Mouse (Mus musculus): Measurements from ENCODE around the gene Trmt1.

Trmt1 gene

DNA sequence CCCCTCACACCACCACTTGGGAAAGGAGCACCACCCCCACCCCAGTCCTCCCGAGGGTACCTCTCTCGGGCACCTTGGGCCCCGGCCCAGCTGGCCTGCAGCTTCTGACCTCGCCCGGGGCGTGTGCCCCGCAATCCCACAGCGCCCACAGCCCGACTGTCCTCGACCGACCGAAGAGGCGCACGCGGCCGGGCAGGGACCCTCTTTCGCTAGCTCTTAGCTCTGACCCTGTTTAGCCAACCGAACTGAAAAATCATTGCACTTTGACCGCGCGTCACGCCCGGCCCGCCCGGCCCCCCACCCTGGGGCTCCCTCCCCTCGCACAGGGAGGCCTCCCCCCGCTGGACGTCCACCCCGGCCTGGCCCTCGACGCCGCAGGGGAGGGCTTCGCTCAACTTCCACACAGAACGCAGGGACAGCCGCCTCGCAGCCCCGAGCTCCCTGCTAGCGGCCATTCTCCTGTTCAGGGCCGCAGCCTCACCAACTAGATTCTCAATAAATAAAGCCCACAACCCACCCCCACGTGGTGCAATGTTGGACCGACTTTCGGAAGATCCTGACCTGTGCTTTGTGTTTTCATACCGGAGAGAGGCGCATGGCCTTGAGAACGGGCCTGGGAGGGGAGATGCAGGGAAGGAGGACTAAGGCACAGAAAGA is 20.6 kb downstream of the Trmt1 start:
- in situ Hi-C loops (cut with MboI; ENCODE audit: unreplicated experiment in 2 of 2), result loop anchor here in 1 of 2 experiments (10.0 kb wide), 1 partner anchor 502 kb away; no protein-coding TSS in a partner anchor

GRCm38 (mm10) chr8:84707267-84707883 is 21.3 kb downstream of the Trmt1 start:
- in situ Hi-C loops (cut with MboI; ENCODE audit: unreplicated experiment in 2 of 2), result loop anchor here in 1 of 2 experiments (10.0 kb wide), 1 partner anchor 503 kb away; no protein-coding TSS in a partner anchor

DNA sequence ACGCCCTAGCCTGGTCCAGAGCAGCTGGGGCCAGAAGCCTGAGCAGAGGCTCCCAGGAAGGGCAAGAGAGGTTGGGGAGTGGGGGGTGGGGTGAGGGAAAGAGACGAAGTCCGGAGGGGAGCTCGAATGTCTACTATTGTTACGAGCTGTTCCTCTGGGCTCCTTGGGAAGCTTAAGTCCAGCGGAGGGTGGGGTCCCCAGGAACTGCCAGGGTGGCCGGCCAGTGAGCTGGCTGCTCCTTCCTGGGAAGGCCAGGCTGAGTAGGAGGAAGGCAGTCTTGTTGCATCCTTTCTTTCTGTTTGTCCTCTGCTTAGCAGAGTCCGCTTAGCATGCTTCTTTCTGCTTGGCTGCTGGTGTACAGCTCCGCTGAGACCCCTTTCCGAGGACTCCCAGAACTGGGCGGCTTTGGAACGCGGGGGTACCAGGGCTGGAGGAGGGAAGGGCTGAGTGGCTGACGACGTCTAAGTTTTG is 22.0 kb downstream of the Trmt1 start:
- in situ Hi-C loops (cut with MboI; ENCODE audit: unreplicated experiment in 2 of 2), result loop anchor here in 1 of 2 experiments (10.0 kb wide), 1 partner anchor 503 kb away; no protein-coding TSS in a partner anchor

DNA sequence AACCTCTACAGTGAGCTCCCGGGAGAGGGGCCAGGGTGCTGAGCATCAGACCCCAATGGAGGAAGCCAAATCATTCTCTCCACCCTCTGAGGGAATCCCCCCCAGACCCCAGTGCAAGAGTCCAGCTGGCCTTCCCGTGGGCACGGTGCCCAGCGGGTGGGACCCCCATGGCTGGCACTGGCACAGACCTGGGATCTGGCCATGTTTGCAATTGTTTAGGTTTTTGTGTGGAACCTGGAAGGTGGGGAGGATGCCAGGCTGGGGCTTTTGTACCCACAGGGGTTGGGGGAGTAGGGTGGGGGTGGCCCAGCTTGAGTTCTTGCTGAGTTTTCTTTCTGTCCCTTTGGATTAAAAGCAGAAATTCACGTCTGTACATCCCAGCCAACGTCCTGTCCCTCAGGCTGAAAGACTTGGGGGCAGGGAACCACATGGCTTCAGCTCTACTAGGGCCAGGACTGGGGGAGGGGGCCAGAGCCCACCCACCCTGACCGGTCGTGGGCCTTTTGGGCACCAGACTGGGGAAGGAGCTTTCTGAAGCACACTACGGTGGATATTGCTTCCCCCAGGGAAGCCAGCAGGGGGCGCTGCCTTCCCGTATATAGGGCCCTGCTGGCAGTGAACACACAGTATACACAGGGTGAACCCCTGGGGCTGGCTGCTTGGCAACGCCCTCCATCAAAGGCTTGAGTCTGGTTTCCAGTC is 22.8 kb downstream of the Trmt1 start:
- in situ Hi-C loops (cut with MboI; ENCODE audit: unreplicated experiment in 2 of 2), result loop anchor here in 1 of 2 experiments (10.0 kb wide), 1 partner anchor 504 kb away; no protein-coding TSS in a partner anchor

DNA sequence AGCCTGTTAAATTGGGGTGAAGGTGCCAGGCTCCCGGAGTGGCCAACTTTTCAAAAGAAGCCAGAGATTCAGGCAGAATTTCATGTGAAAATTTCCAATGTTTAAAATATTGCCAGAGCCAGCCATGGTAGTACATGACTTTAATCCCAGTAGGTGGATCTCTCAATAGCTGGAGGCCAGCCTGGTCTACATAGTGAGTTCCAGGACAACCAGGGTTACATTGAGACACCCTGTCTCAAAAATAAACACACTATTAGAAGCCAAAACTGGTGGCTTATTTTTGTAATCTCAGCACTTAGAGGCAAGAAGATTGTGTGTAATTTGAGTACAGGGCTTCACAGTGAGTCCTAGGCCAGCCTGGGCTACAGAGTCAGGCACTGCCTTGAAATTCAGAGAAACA is 23.8 kb downstream of the Trmt1 start:
- in situ Hi-C loops (cut with MboI; ENCODE audit: unreplicated experiment in 2 of 2), result loop anchor here in 1 of 2 experiments (5.0 to 10.0 kb wide), 4 partner anchors 102 to 505 kb away; partner anchors contain the start of genes Dnase2a and Klf1

- in situ Hi-C loops (cut with MboI; ENCODE audit: unreplicated experiment in 2 of 2), result loop anchor here in 1 of 2 experiments (5.0 to 10.0 kb wide), 3 partner anchors 101 to 193 kb away; partner anchors contain the start of genes Dnase2a and Klf1
Observed at GRCm38 (mm10) chr8:84711312-84711711, 25.2 kb downstream of the Trmt1 start.

DNA sequence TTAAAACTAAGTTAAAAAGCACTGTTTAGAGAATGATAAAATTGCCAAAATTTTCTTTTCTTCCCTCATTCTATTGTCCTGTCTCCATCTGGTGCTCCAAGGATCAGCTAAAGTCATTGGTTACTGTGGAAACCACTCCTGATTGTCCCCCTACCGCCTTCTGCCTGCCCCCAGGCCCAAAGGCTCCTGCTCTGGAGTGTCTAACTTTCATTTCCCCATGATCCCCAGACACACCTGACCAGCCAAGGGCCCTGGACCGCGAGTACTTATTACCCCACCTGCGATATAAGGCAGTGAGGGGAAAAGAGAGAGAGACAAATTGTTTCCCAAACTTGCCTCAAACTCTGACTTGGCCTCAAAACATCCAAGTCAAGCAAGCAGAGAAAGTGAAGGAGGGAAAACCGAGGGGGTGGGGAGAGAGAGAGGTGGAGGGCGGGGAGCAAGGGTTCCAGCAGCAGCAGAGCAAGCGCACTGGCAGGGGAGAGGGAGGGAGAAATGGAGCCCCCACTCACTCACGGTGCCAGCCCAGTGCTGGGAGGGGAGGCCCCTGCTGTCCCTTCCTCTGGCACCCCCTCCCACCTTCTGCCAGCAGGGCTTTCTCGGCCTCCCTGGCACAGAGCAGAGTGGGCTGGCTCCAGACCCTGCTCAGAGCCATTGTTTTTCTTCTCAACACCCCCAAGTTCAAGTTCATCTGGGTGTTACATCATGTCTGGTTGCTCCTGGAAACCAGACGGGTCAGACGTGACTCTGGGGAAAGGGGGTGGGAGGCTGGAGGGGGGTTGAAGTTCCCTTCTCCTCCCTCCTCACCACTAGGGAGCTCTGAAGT is 26.0 kb downstream of the Trmt1 start:
- in situ Hi-C loops (cut with MboI; ENCODE audit: unreplicated experiment in 2 of 2), result loop anchor here in 1 of 2 experiments (5.0 to 10.0 kb wide), 3 partner anchors 100 to 193 kb away; partner anchors contain the start of genes Dnase2a and Klf1

- in situ Hi-C loops (cut with MboI; ENCODE audit: unreplicated experiment in 2 of 2), result loop anchor here in 1 of 2 experiments (5.0 to 10.0 kb wide), 3 partner anchors 100 to 192 kb away; partner anchors contain the start of genes Dnase2a and Klf1
Observed at GRCm38 (mm10) chr8:84712759-84713120, 26.6 kb downstream of the Trmt1 start.

- in situ Hi-C loops (cut with MboI; ENCODE audit: unreplicated experiment in 2 of 2), result loop anchor here in 1 of 2 experiments (5.0 to 10.0 kb wide), 3 partner anchors 99 to 191 kb away; partner anchors contain the start of genes Dnase2a and Klf1
Observed at GRCm38 (mm10) chr8:84713381-84713780, 27.3 kb downstream of the Trmt1 start.

- in situ Hi-C loops (cut with MboI; ENCODE audit: unreplicated experiment in 2 of 2), result loop anchor here in 1 of 2 experiments (5.0 to 10.0 kb wide), 3 partner anchors 98 to 191 kb away; partner anchors contain the start of genes Dnase2a and Klf1
Observed at GRCm38 (mm10) chr8:84714161-84714560, 28.1 kb downstream of the Trmt1 start.

GRCm38 (mm10) chr8:84715893-84716468 is 29.9 kb downstream of the Trmt1 start:
- in situ Hi-C loops (cut with MboI; ENCODE audit: unreplicated experiment in 2 of 2), result loop anchor here (5.0 to 10.0 kb wide), 4 partner anchors 81 to 189 kb away; partner anchors contain the start of genes Dnase2a (in 1 of the 2) and Klf1 (in 1 of the 2)

DNA sequence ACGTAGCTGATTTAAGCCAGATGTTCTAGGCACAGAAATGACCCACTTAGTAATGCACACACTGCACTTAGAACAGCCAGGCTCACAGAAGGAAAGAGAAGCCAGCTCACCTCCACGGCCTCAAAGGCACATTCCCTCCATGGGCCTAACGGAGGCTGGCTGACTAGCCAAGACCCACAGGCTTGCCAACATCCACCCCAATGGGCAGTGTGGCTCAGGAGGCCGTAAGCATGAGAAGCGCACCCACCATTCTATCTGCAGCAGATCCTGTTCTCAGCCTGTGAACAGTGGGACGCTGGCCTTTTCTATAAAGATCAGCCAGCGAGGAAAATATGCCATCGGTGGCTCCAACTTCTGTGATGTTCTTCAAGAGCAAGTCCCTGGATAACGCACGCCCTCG is 30.7 kb downstream of the Trmt1 start:
- in situ Hi-C loops (cut with MboI; ENCODE audit: unreplicated experiment in 2 of 2), result loop anchor here (5.0 to 10.0 kb wide), 4 partner anchors 81 to 188 kb away; partner anchors contain the start of genes Dnase2a (in 1 of the 2) and Klf1 (in 1 of the 2)

GRCm38 (mm10) chr8:84718476-84718875 is 32.4 kb downstream of the Trmt1 start:
- in situ Hi-C loops (cut with MboI; ENCODE audit: unreplicated experiment in 2 of 2), result loop anchor here (5.0 to 10.0 kb wide), 4 partner anchors 79 to 186 kb away; partner anchors contain the start of genes Dnase2a (in 1 of the 2) and Klf1 (in 1 of the 2)

DNA sequence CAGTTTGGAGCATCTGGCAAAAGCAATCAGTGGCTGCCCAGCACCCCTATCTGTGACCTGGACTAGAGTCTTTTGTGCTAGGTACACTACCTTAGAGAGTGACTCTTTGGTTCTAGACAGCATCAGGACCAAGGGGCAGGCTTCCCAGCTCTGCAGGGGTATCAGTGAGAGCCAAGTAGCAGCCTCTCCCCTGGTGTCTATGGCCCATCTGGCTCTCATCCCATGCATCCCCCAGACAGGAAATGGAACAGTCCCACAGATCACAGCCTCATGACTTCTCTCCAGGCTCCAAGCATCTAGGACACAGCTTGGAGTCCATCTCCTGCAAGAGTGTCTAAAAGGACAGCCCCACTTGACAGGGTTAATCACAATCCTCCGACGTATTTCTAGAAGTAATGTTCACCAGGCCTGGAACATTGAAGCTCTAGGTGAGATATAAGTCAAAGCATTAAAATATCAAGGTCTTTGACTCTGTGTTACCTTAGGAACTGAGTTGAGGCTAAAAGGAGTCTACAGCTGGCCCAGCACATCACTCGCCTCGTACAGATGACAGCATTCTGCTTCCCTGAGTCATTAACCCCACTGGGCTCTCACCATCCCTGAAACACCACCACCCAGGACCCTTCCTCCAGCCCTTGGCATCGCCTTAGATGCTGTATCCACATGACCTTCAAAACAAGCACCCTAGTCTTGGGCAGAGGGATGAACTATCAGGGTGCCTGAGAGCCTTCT is 33.0 kb downstream of the Trmt1 start:
- in situ Hi-C loops (cut with MboI; ENCODE audit: unreplicated experiment in 2 of 2), result loop anchor here (5.0 to 10.0 kb wide), 4 partner anchors 78 to 186 kb away; partner anchors contain the start of genes Dnase2a (in 1 of the 2) and Klf1 (in 1 of the 2)

DNA sequence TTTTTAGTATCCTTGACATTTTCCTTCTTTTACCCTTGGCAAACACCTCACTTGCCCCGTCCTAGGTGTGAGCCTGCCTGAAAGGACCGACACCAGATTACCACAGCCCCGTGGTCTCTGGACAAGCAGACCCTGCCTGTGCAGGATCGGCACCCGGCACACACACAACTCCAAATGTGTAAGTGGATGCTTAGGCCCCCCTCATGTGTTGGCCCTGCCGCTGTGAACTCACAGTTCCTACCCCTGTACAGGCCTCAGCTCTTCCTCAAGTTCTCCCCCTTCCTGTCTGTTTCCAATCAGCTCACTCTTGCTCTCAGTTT is 36.4 kb downstream of the Trmt1 start:
- in situ Hi-C loops (cut with MboI; ENCODE audit: unreplicated experiment in 2 of 2), result no loop called here

GRCm38 (mm10) chr8:84722850-84723570 is 36.9 kb downstream of the Trmt1 start, which contains the start of gene G430095P16Rik:
TSS of gene G430095P16Rik (plus strand) at chr8:84723007.
- in situ Hi-C loops (cut with MboI; ENCODE audit: unreplicated experiment in 2 of 2), result no loop called here

DNA sequence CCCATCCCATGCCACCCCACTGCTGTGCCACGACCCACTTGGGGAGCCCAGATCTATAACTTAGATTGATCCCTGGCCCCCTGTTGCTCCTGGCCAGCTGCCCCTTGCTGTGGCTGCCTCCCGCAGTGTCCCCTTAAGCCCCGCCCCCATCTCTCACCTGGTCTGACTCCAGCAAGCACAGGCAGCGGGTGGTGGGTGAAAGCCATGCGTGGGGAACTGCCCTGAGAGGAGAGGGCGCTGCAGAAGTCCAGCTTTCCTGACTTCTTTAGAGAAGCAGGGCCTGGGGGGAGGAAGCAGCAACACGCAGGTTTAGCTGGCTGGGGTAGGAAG is 37.4 kb downstream of the Trmt1 start:
- in situ Hi-C loops (cut with MboI; ENCODE audit: unreplicated experiment in 2 of 2), result no loop called here

GRCm38 (mm10) chr8:84724683-84725082 is 38.6 kb downstream of the Trmt1 start:
- in situ Hi-C loops (cut with MboI; ENCODE audit: unreplicated experiment in 2 of 2), result no loop called here

Data from v-Abl transformed pro-B cells (cell line).